Mouse (Mus musculus) G1E (cell line): ENCODE results near the gene Ahnak. TPM values are rescaled to one million over a fixed set of nuclear protein-coding genes. Genes with fewer than 3 reads are reported as not detected.

Source experiments
- ATAC-seq: 2 replicates; pipeline ENCODE4 v1.8.0; 2016; ENCODE audit warnings: mild to moderate bottlenecking; ENCODE audit not compliant: insufficient number of reproducible peaks, poor library complexity, low FRiP score, severe bottlenecking; ENCODE audit errors: extremely low read depth
- DNase-seq: peaks from one replicate; pipeline ENCODE4 v3.0.0; 2012; ENCODE audit warnings: low spot score
- H3K27me3 ChIP-seq: 2 replicates; pipeline ENCODE4 v1.6.1; 2012; ENCODE audit warnings: mild to moderate bottlenecking, low read length, inconsistent platforms; ENCODE audit not compliant: insufficient read depth
- H3K36me3 ChIP-seq: replicated peaks from 2 replicates; pipeline ENCODE3; 2012; ENCODE audit warnings: mild to moderate bottlenecking, inconsistent platforms
- H3K4me1 ChIP-seq: 2 replicates; pipeline ENCODE4 v1.6.1; 2012; ENCODE audit warnings: low read depth, low read length, inconsistent platforms, mixed read lengths; ENCODE audit not compliant: insufficient read depth
- H3K4me3 ChIP-seq: 2 replicates; pipeline ENCODE4 v1.5.1; 2012; ENCODE audit warnings: low read depth, mild to moderate bottlenecking, inconsistent platforms, low read length, moderate library complexity, mixed read lengths
- H3K9me3 ChIP-seq: replicated peaks from 2 replicates; pipeline ENCODE4 v1.6.1; 2012; ENCODE audit warnings: inconsistent platforms
- CTCF ChIP-seq: IDR thresholded peaks from 2 replicates; pipeline ENCODE4 v1.5.1; 2012; ENCODE audit warnings: low read depth, low read length, inconsistent platforms, mixed read lengths
- GATA1 ChIP-seq: IDR thresholded peaks from 2 replicates; pipeline ENCODE4 v1.6.1; 2012; ENCODE audit warnings: borderline replicate concordance, low read length, inconsistent platforms, mixed read lengths
- GATA2 ChIP-seq: IDR thresholded peaks from 2 replicates; pipeline ENCODE4 v1.6.1; 2012; ENCODE audit warnings: low read depth, low read length, inconsistent platforms, borderline replicate concordance
- POLR2AphosphoS5 ChIP-seq: IDR thresholded peaks from 2 replicates; pipeline ENCODE4 v1.6.1; 2012; ENCODE audit warnings: low read depth, low read length, inconsistent platforms; ENCODE audit not compliant: insufficient replicate concordance
- TAL1 ChIP-seq: conservative IDR thresholded peaks from 2 replicates; pipeline ENCODE4 v1.6.1; 2012; ENCODE audit warnings: low read depth, low read length, inconsistent platforms, mixed read lengths
- polyA plus RNA-seq: library from polyadenylated mRNA; stranded (reverse); fragments of >175 nt; gene quantifications from 2 replicates; pipeline ENCODE4 v1.2.3, GENCODE M21; 2012
- total RNA-seq, 2 experiments: library from RNA; stranded (forward) in 1 of 2; stranded (reverse) in 1 of 2; fragments of 200-1000 nt in 1 of 2; fragments of >200 nt in 1 of 2; fragmentation: Nextera tagmentation in 1 of 2; gene quantifications; 2 replicates each; pipeline ENCODE4 v1.2.3; 2014 to 2017

Ahnak gene
- total and polyA plus RNA-seq, 3 experiments: 10.4 to 124 (median 27.8) TPM

DNA sequence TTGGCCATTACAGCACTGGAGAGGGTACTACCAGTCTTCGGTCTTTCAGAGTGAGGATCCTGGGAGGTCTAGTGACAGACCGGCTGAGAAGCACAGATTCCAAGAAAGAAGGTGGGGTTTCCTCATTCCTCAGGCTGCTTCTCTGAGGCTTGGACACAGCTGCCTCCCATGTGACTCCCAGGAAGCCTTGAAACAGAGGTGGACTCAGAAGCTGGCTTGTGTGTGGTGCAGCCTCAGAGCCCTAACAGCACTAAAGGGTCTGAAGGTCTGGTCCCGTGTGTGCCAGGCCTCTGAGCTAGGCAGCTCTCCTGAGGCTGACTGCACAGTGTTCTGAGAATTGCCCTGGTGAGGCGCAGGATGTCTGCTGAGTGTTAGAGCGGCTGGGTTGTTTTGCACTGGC lies 117.0 kb downstream of the Ahnak start:
- DNase-seq: no peak
- Histone ChIP-seq H3K4me3 (no peak overlapping the region), H3K4me1 (peaks cover 42% of the 10 kb centered on the region), H3K9me3 (no peaks in the 10 kb centered on the region), H3K27me3 (peaks cover 30% of the 10 kb centered on the region), H3K36me3 (peaks cover 3% of the 10 kb centered on the region)
- no peak for ATAC-seq
- TF ChIP-seq POLR2AphosphoS5 (no peak), GATA2 (no peak), CTCF (no peak), TAL1 (no peak), GATA1 (no peak)

DNA sequence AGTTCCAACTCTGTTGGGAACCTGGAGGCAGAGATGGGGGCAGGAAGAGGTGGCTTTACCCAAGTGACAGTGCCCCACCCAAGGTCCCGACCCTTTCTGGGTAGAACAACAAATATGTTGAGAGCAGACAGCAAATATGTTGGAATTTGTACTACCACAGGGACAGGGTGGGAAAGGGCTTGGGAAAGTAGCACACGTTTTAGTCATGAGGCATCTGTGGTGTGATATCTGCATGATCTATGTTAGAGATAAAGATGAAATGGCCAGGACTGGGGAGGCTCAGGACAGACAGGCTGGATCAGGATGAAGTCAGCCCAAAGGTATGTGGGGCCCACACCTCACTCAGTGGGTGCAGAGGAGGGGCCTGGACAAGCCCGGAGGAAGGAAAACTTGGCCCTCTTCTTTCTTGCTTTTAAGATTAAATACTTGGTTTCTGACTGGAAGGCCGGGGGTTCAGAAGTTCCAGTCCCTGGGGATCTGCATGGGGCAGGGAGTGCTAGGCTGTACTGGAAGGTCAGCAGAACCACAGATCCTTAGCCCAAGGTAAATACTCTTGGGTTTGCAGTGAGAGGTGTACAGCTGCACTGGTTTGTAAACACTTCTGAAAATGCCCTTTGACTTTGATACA lies 117.8 kb downstream of the Ahnak start:
- no peak overlapping the region for H3K4me3 ChIP-seq
- H3K36me3 ChIP-seq: peaks cover 7% of the 10 kb centered on the region
- DNase-seq (no peak), ATAC-seq (no peak)
- H3K9me3 ChIP-seq: no peaks in the 10 kb centered on the region
- no peak for TF ChIP-seq GATA1
- no peak for TF ChIP-seq TAL1
- peaks cover 42% of the 10 kb centered on the region for H3K4me1 ChIP-seq
- H3K27me3 ChIP-seq: peaks cover 25% of the 10 kb centered on the region

DNA sequence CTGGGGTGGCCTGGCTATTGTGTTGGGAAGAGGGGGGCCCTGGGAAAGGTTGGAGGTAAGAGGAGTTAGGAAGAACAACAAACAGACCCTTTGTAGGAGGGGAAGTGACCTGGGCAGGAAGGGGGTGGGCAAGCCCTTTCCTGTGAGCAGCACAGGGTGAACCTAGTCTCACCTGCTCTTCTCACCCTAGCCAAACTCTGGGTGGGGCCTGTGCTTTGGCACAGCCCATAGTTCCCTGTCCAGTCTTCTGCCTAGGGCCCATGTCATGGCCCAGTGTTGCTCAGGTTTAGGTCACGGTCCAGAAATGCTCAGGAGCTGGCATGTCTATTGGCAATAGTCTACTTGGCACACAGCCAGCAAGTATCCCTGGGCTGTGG lies 118.3 kb downstream of the Ahnak start:
- ATAC-seq (no peak), DNase-seq (no peak)
- peaks cover 12% of the 10 kb centered on the region for H3K36me3 ChIP-seq
- no peak overlapping the region for H3K4me3 ChIP-seq
- peaks cover 20% of the 10 kb centered on the region for H3K27me3 ChIP-seq
- TF ChIP-seq TAL1: no peak
- no peak for TF ChIP-seq GATA2
- no peak for TF ChIP-seq GATA1
- TF ChIP-seq POLR2AphosphoS5: no peak
- TF ChIP-seq CTCF: no peak
- no peaks in the 10 kb centered on the region for H3K9me3 ChIP-seq
- peaks cover 42% of the 10 kb centered on the region for H3K4me1 ChIP-seq

DNA sequence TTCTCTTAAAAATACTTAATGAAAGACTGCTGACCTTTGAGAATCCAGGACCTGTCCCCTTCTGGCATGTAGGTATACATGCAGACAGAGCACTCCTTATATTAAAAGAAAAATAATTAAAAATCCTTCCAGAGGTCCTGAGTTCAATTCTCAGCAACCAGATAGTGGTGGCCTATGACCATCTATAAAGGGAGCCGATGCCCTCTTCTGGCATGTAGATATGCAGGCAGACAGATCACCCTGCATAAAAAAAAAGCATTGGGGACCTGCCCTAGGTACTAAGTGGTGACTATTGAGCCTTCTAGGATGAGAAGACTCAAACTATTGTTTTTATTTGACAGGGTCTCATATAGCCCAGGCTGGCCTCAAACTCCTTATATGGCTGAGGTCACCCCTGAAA lies 119.5 kb downstream of the Ahnak start:
- Histone ChIP-seq H3K27me3 (peaks cover 16% of the 10 kb centered on the region), H3K4me3 (no peak overlapping the region), H3K36me3 (peaks cover 24% of the 10 kb centered on the region), H3K4me1 (peaks cover 41% of the 10 kb centered on the region), H3K9me3 (no peaks in the 10 kb centered on the region)
- ATAC-seq (no peak), DNase-seq (no peak)
- TF ChIP-seq POLR2AphosphoS5: no peak
- no peak for TF ChIP-seq GATA2
- TF ChIP-seq GATA1: no peak
- TF ChIP-seq TAL1: no peak
- no peak for TF ChIP-seq CTCF

DNA sequence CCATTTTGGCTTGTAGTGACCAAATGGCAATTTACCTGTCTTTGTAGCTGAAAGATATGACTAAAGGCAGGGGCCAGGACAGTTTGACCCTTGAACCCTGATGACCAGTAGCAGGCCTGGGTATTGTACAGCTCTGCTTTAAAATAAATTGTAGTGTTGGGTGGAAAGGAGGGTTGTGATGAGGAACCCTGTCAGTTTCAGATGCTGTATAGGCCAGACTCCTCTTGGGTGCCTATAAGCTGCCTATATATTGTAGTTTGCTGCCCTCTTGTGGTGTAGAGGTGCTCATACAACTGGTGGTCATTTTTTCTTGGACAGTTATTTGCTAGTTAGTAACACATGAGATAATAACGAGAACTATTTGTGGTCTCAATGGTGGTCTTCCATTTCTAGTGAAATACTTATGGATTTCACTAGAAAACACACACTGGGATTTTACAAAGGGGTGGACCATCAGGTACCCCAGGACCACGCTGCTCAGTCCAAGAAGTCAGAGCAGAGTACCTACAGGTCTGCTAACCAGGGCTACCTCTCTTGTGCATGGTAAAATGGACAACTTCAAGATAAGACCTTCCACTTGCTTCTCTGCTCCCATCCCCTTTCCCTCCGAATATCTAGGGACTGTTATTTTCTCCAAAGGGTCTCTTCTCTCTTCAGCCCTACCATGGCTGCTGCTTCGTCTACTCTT lies 121.2 kb downstream of the Ahnak start:
- no peak for ATAC-seq
- Histone ChIP-seq H3K9me3 (no peaks in the 10 kb centered on the region), H3K4me3 (no peak overlapping the region), H3K27me3 (no peaks in the 10 kb centered on the region), H3K36me3 (peaks cover 41% of the 10 kb centered on the region), H3K4me1 (peaks cover 26% of the 10 kb centered on the region)
- peak; percentile 49 for DNase-seq
- TF ChIP-seq CTCF (peak; percentile 35; the same call in 1 of the 2 replicates), GATA1 (no peak)

DNA sequence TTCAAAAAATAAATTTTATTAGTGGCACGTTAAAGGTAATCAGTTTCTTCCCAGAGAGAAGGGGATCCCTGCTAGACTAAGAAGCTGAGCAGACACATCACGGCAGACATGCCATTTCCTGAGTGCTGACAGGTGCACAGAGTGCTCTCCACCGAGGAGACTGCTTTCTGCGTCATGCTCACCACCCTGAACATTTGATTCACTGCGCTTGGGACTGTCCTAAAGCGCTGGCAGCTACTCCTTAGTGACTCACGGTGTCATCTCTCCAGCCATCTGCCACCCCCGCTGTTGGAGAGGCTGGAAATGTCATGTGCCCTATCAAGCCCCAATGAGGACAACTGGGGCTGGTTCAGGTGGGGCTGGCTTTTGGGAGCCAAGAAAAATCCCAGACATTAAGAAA lies 123.0 kb downstream of the Ahnak start:
- H3K9me3 ChIP-seq: no peaks in the 10 kb centered on the region
- H3K4me1 ChIP-seq: peaks cover 12% of the 10 kb centered on the region
- no peak for DNase-seq
- no peaks in the 10 kb centered on the region for H3K27me3 ChIP-seq
- H3K4me3 ChIP-seq: no peak overlapping the region
- H3K36me3 ChIP-seq: peaks cover 58% of the 10 kb centered on the region
- TF ChIP-seq GATA2 (no peak), GATA1 (no peak), TAL1 (no peak), POLR2AphosphoS5 (no peak), CTCF (no peak)
- ATAC-seq: no peak

DNA sequence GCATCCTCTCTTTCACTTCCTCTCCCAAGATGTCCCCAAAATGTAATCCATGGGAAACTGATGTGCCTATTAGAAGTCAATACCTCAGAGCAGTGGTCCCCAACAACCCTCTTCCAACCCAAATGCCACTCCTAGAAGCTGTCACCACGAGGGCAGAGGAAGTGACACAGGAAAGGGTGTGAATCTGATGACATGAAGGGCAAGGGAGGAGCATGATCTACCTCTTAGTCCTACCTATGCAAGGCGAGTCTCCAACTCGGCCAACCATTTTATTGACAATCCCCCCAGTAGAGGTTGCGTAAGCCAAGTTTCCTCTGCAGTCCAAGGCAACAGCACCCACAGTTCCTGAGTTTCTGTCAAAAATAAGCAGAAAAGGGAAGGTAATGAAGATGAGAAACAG lies 127.2 kb downstream of the Ahnak start:
- Histone ChIP-seq H3K36me3 (peaks cover 78% of the 10 kb centered on the region), H3K4me1 (no peaks in the 10 kb centered on the region), H3K27me3 (no peaks in the 10 kb centered on the region), H3K4me3 (no peak overlapping the region), H3K9me3 (no peaks in the 10 kb centered on the region)
- DNase-seq: no peak
- ATAC-seq: no peak
- TF ChIP-seq POLR2AphosphoS5: no peak
- TF ChIP-seq GATA1: no peak
- TF ChIP-seq CTCF: no peak
- no peak for TF ChIP-seq GATA2
- TF ChIP-seq TAL1: no peak
